Mouse (Mus musculus): ENCODE results near the gene 5730409E04Rik.

DNA sequence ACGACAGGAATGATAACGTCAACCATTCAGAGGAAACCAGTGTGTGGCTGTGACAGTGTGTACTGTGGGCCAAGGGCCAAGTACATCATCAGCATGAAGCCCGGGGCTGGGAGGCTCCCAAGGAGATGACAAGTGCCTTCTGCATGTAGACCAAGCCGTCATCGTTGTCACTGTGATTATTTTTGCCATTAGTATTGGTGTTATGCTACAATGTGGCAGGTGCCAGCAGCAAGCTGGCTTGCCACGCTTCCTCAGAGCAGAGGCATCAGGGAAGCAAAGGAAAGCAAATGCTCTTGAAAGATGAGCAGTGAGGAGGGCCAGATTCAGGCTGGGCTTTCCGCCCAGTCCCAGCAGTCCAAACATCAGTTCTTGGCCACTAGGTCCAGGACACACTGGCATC, 51.6 kb downstream of the 5730409E04Rik start:
- no peak for TF ChIP-seq GATA1 (IDR thresholded peaks at IDR 0.05; ENCODE audit: borderline replicate concordance, low read length)
- TF ChIP-seq FLI1 (IDR thresholded peaks at IDR 0.05; ENCODE audit: low read length), result no peak

All from megakaryocyte, embryonic 14.5 days (primary cell).